Mouse (Mus musculus) small intestine, adult 2 months (tissue): Measurements from ENCODE around the gene Amdhd1.

Experiments used
- CTCF ChIP-seq: fragments of 200-500 bp; IDR thresholded peaks from 2 replicates; pipeline ENCODE4 v1.5.1; 2012; ENCODE audit warnings: low read depth, mild to moderate bottlenecking, control low read depth, inconsistent platforms, low read length, moderate library complexity, mixed read lengths; ENCODE audit not compliant: insufficient replicate concordance, insufficient read length; ENCODE audit errors: extremely low read depth
- POLR2A ChIP-seq: fragments of 200-500 bp; IDR thresholded peaks from 2 replicates; pipeline ENCODE4 v1.6.1; 2012; ENCODE audit warnings: low read depth, mild to moderate bottlenecking, control low read depth, inconsistent platforms, low read length, moderate library complexity

DNA sequence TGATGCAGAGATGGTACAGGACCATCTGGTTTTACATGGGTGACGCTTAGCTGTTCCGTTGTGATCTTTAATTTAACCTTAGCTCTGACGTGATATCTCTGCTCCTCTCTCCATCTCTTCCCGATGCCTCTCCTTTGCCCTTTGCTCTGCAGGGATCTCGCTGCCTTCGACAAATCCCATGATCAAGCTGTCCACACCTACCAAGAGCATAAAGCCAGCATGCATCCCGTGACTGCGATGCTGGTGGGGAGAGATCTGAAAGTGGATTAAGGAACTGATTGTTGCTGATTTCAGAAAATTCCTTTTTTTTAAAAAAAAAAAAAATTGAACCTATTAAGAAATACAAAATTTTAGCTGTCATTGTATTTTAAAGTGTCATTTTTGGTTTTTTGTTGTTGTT lies 55.3 kb downstream of the Amdhd1 start:
- TF ChIP-seq POLR2A = no peak
- TF ChIP-seq CTCF = no peak
